Mouse (Mus musculus) midbrain, embryonic 13.5 days (tissue): ENCODE results near the gene Runx2. TPM values are rescaled to one million over a fixed set of nuclear protein-coding genes. Genes with fewer than 3 reads are reported as not detected.

ENCODE experiments used
- ATAC-seq: fragments of 200-750 bp; cut with Nextera tagmentation; 2 replicates; pipeline ENCODE4 v1.8.0; 2017; ENCODE audit warnings: mild to moderate bottlenecking, moderate TSS enrichment, moderate library complexity
- H3K27ac ChIP-seq: fragments of 300-500 bp; sonication (generic); 2 replicates; pipeline ENCODE4 v1.5.1; 2015; ENCODE audit warnings: inconsistent platforms, mild to moderate bottlenecking, moderate library complexity
- H3K27me3 ChIP-seq: fragments of 300-500 bp; sonication (generic); 2 replicates; pipeline ENCODE4 v1.6.1; 2015; ENCODE audit warnings: mild to moderate bottlenecking, inconsistent platforms
- H3K36me3 ChIP-seq: fragments of 300-500 bp; sonication (generic); 2 replicates; pipeline ENCODE4 v1.6.1; 2015; ENCODE audit warnings: mild to moderate bottlenecking, inconsistent platforms
- H3K4me1 ChIP-seq: fragments of 300-500 bp; sonication (generic); replicated peaks from 2 replicates; pipeline ENCODE4 v1.6.1; 2015; ENCODE audit warnings: inconsistent platforms
- H3K4me2 ChIP-seq: fragments of 300-500 bp; sonication (generic); replicated peaks from 2 replicates; pipeline ENCODE4 v1.6.1; 2015; ENCODE audit warnings: moderate library complexity, mild to moderate bottlenecking, inconsistent platforms
- H3K4me3 ChIP-seq: fragments of 300-500 bp; sonication (generic); replicated peaks from 2 replicates; pipeline ENCODE4 v1.5.1; 2015; ENCODE audit warnings: mild to moderate bottlenecking, inconsistent platforms
- H3K9ac ChIP-seq: fragments of 300-500 bp; sonication (generic); replicated peaks from 2 replicates; pipeline ENCODE4 v1.6.1; 2015; ENCODE audit warnings: mild to moderate bottlenecking, inconsistent platforms
- H3K9me3 ChIP-seq: fragments of 300-500 bp; sonication (generic); 2 replicates; pipeline ENCODE4 v1.6.1; 2016; ENCODE audit warnings: mild to moderate bottlenecking, inconsistent platforms
- WGBS: fragments of 180-500 bp; shearing (Covaris S2); methylation state at CpG from one replicate; pipeline ENCODE4 v1.1.7; 2015; 5-methylcytosine and 5-hydroxymethylcytosine counted together
- polyA plus RNA-seq: library from polyadenylated mRNA; unstranded; fragments of >200 nt; fragmentation: Nextera tagmentation; extraction: Ambion mirVana; gene quantifications from 2 replicates; pipeline ENCODE4 v1.2.1, GENCODE M21; 2015

Gene Runx2
- polyA plus RNA-seq, 1 experiment from 2014 or later: 0.77 TPM

DNA sequence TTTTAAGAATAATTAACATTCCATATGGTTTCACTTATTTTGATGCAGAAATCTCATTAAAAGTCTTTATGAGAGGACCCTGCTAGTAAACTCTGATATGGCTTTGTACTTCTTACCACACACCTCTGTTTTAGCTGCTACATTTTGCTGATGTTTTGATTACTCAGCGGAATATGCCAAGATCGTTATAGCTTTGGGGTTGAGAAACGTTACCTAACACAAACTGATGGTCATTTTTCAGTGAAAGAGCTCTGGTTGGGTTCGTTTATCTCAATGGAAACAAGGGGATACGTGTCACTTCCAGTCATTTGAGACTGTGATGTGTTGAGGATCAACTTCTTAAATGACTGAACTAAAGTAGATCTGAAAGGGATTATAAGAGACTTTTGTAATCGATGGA, 203.8 kb downstream of the Runx2 start:
- no peak overlapping the region for H3K4me3 ChIP-seq
- 0 out of 2 replicates have a peak, but pooled peaks cover 2% of the 10 kb centered on the region for H3K4me1 ChIP-seq
- WGBS: 73% methylated on average over 6 of the region's 6 CpGs
- H3K36me3 ChIP-seq: no peaks in the 10 kb centered on the region
- H3K27ac ChIP-seq: no peak overlapping the region
- no peak overlapping the region for H3K9ac ChIP-seq
- no peaks in the 10 kb centered on the region for H3K27me3 ChIP-seq
- H3K9me3 ChIP-seq: no peaks in the 10 kb centered on the region
- no peak for ATAC-seq
- H3K4me2 ChIP-seq: no peak overlapping the region

DNA sequence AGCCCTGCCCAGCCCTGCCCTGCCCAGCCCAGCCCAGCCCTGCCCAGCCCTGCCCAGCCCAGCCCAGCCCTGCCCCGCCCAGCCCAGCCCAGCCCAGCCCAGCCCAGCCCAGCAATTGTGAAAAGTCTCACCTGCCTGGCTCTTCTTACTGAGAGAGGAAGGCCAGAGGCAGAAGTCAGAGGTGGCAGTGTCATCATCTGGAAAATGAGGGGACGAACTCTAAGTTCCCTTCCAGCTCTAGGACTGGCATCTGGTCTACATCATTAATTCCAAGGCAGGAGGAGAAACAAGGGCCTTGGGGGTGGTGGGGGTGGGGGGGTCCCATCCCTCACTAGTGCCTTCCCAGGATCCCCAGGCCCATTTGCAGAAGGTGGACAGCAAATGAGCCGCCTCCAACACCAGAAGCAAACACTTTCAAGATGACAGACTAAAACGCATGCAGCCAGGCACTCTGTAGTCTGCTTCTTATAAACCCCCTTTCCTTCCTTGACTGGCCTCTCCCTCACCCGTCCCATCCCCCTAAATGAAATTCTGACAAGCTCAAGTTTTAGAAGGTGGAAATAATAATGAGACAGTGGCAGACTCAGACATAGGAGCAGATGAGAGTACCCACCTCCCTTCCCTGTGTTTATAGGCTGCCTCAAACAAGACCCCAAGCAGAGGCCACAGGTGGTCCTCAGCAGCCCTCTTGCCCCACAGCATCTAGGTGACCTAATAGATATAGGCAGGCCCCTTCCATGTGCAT, 204.5 kb downstream of the Runx2 start:
- H3K27ac ChIP-seq: no peak overlapping the region
- no peaks in the 10 kb centered on the region for H3K36me3 ChIP-seq
- 0 out of 2 replicates have a peak, but pooled peaks cover 2% of the 10 kb centered on the region for H3K4me1 ChIP-seq
- no peaks in the 10 kb centered on the region for H3K9me3 ChIP-seq
- H3K4me2 ChIP-seq: no peak overlapping the region
- ATAC-seq: no peak
- no peak overlapping the region for H3K9ac ChIP-seq
- no peaks in the 10 kb centered on the region for H3K27me3 ChIP-seq
- H3K4me3 ChIP-seq: no peak overlapping the region
- WGBS: 70% methylated on average over 4 of the region's 5 CpGs

DNA sequence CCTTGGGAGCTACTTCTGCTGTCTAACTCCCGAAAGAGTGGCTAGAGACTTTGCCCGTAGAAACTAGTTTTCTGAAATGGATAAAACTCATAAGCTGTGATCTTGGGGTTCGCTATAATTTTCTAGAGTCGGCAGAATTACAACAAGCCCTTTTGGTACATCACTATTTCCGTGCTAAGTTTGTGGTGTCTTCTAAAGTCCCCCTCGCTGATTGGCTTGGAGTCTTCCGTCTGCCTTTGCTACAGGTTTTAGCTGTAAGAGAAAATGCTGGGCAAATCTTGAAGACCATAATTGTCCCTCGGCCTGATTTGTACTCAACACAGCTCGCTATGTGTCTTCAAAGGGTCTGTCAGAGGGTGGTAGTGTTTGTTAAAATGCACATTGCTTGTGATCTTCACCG, 205.2 kb downstream of the Runx2 start:
- no peak for ATAC-seq
- WGBS: 90% methylated on average over 10 of the region's 10 CpGs

DNA sequence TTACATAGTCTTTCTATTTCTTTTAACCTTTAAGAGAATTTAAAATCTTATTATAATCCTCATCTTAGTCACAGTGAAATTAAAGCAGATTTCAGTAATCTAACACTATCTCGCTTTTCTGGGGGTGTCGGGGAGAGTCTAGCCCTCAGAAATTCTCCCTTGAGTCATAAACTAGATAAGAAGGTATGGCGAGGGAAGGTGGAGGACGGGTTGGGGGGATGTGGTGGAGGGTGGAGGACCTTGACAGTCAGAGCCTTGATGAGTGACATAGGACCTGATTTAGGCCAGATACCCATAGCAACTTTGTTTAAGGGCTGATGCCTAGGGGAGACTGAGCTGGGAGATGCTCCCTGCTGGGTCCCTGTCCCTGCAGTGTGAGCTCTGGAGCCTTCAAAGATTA, 205.7 kb downstream of the Runx2 start:
- Histone ChIP-seq H3K27me3 (no peaks in the 10 kb centered on the region), H3K36me3 (no peaks in the 10 kb centered on the region), H3K9ac (no peak overlapping the region), H3K27ac (no peak overlapping the region), H3K4me3 (no peak overlapping the region), H3K9me3 (no peaks in the 10 kb centered on the region), H3K4me2 (no peak overlapping the region), H3K4me1 (no peaks in the 10 kb centered on the region)
- WGBS: 85% methylated on average over 4 of the region's 4 CpGs
- no peak for ATAC-seq

More for the DNA sequence above, 205.2 kb downstream of the Runx2 start:
- Histone ChIP-seq H3K4me1 (0 out of 2 replicates have a peak, but pooled peaks cover under 1% of the 10 kb centered on the region), H3K36me3 (no peaks in the 10 kb centered on the region), H3K27ac (no peak overlapping the region), H3K27me3 (no peaks in the 10 kb centered on the region), H3K9me3 (no peaks in the 10 kb centered on the region), H3K9ac (no peak overlapping the region), H3K4me2 (no peak overlapping the region), H3K4me3 (no peak overlapping the region)

DNA sequence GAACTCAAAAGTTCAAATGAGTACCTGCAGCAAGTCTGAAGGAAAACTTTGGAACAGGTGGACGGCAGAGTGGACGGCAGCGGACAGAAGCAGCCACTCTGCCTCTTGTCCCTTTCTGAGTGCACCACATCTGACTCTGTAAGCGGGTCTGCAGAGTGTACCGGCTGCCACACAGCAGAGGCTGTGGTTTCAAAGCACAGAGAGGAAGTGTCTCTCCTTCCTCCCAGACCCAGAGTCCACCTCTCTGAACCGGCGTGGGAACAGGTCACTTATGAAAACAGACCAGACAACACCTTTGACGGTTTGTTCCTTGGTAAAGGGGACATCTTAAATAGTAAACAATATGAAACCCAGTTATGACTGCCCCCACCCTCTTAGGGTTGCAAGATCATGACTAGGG, 207.2 kb downstream of the Runx2 start:
- no peaks in the 10 kb centered on the region for H3K27me3 ChIP-seq
- H3K27ac ChIP-seq: no peak overlapping the region
- no peaks in the 10 kb centered on the region for H3K36me3 ChIP-seq
- no peak overlapping the region for H3K4me3 ChIP-seq
- no peak for ATAC-seq
- H3K9me3 ChIP-seq: no peaks in the 10 kb centered on the region
- no peak overlapping the region for H3K4me2 ChIP-seq
- no peak overlapping the region for H3K9ac ChIP-seq
- no peaks in the 10 kb centered on the region for H3K4me1 ChIP-seq
- WGBS: 94% methylated on average over 8 of the region's 8 CpGs

DNA sequence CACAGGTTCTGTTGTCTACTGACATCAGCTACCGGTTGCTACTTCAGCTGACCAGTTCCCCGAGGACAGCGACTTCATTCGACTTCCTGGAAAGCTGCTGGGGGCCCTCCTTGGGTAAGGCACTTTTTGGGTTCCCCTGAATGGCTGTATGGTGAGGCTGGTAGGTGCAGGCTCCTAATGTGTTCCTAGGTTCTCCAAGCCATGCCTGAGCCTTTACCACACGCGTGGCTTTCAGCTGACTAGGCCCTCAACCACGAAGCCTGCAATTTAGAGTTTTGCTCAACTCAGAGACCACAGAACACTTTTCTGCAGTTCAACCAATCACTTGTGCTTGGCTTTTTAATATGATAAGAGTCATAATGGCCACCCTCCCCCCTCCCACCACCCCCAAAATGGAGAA, 208.4 kb downstream of the Runx2 start:
- no peaks in the 10 kb centered on the region for H3K27me3 ChIP-seq
- WGBS: 91% methylated on average over 7 of the region's 7 CpGs
- ATAC-seq: no peak

DNA sequence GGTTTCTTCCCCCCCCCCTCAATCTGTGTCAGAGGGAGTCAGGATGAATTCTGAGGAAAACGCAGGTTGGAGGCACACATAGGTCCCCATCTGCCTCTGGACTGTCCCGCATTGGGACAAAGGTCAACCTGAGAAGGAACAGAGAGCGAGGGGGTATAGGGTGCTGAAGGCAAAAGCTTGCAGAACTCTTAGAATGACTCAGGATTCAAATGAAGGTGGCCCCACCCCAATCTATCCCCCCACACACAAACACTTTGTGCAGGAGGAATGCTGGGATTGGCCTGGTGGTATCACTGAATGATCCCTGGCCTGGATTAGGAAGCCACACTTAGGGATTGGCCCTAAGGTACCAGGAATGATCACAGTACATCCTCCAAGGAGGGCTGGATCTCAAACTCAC, 208.8 kb downstream of the Runx2 start:
- Histone ChIP-seq H3K4me1 (no peaks in the 10 kb centered on the region), H3K4me2 (no peak overlapping the region), H3K4me3 (no peak overlapping the region), H3K36me3 (no peaks in the 10 kb centered on the region), H3K27me3 (no peaks in the 10 kb centered on the region), H3K9ac (no peak overlapping the region), H3K9me3 (no peaks in the 10 kb centered on the region), H3K27ac (no peak overlapping the region)
- ATAC-seq: no peak
- WGBS: 92% methylated on average over 3 of the region's 3 CpGs

More for the DNA sequence above, 208.4 kb downstream of the Runx2 start:
- Histone ChIP-seq H3K9me3 (no peaks in the 10 kb centered on the region), H3K36me3 (no peaks in the 10 kb centered on the region), H3K4me1 (no peaks in the 10 kb centered on the region), H3K27ac (no peak overlapping the region), H3K4me3 (no peak overlapping the region), H3K4me2 (no peak overlapping the region), H3K9ac (no peak overlapping the region)

DNA sequence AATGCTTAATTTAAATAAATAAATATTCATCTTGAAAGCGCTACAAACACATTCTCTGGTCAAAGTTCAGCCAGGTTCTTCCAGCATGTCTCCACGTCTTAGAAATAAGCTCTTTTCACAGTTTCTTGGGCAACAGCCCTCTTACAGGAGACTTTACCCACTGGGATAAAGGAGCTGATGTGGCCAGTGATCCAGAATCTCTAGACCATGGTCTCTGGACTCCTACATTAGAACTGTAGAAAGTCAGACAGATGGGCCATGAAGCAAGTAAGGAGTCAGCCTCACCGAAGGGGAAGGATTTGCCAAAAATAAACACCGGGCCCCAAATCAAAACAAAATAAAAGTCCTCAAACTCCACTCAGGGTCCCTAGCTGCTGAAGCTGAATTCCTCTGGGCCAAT, 211.4 kb downstream of the Runx2 start:
- ATAC-seq: no peak
- Histone ChIP-seq H3K9ac (no peak overlapping the region), H3K27ac (no peak overlapping the region), H3K36me3 (no peaks in the 10 kb centered on the region), H3K9me3 (no peaks in the 10 kb centered on the region), H3K4me1 (no peaks in the 10 kb centered on the region; the same call in 1 of the 2 replicates), H3K4me3 (no peak overlapping the region), H3K4me2 (no peak overlapping the region), H3K27me3 (no peaks in the 10 kb centered on the region)
- 69% methylated on average over 4 of the region's 4 CpGs for WGBS

DNA sequence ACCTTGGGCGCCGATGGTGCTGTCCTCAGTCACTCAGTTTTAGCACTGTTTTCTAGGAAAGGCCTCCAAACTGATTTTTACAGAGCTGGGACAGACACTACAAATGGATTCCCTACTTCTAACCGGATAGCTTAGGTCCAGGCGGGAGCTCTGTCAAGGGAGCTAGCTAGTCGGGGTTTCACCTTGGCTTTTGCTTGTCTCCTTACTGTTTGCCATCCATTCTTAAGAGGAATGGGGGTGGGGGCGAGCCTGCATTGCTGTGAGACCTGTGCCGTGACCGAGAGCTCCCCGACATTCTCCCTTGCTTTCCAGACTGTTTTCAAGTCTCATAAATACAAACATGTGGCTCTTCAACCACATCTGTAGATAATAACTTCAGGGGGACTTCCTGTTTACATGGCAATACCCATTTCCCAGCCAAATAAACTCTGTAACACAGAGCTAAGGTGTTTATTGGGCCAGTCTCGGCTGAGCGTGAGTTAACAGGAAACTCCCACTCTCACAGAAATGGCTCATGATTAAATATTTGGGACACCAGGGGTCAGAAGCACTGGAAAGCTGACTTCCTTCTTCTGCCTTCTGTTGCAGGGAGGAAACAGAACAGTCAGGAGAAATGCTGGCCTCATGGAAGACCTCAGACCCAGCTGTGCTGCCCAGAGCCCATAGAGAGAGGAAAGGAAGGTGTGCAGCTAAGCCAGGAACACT, 213.1 kb downstream of the Runx2 start:
- no peak overlapping the region for H3K4me3 ChIP-seq
- no peak overlapping the region for H3K4me2 ChIP-seq
- WGBS: 86% methylated on average over 11 of the region's 11 CpGs
- no peak overlapping the region for H3K27ac ChIP-seq
- no peaks in the 10 kb centered on the region for H3K36me3 ChIP-seq
- H3K4me1 ChIP-seq: no peaks in the 10 kb centered on the region; the same call in 1 of the 2 replicates
- no peak overlapping the region for H3K9ac ChIP-seq
- no peaks in the 10 kb centered on the region for H3K27me3 ChIP-seq
- no peak for ATAC-seq
- H3K9me3 ChIP-seq: no peaks in the 10 kb centered on the region

DNA sequence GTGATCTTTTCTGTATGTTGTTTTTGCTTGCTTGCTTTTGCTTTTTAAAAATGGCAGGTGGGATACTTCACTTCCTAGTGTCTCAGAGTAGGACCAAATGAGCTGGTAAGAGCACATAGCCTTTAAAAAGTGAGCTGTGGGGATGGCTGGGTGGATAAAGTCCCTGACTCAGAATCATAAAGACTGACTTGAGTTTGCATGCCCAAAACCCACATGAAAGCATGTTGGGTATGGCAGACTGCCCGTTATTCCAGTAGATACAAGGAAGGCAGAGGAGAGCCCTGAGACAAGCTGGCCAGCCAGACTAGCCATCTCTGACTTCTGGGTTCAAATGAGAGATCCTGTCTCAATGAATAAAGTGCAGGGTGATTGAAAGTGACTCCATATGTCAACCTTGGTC, 214.7 kb downstream of the Runx2 start:
- no peak overlapping the region for H3K27ac ChIP-seq
- WGBS: 89% methylated on average over 1 of the region's 1 CpGs
- H3K9me3 ChIP-seq: no peaks in the 10 kb centered on the region
- H3K27me3 ChIP-seq: no peaks in the 10 kb centered on the region
- no peak overlapping the region for H3K4me2 ChIP-seq
- no peaks in the 10 kb centered on the region; the same call in 1 of the 2 replicates for H3K4me1 ChIP-seq
- no peak for ATAC-seq
- H3K4me3 ChIP-seq: no peak overlapping the region
- no peak overlapping the region for H3K9ac ChIP-seq
- no peaks in the 10 kb centered on the region for H3K36me3 ChIP-seq

DNA sequence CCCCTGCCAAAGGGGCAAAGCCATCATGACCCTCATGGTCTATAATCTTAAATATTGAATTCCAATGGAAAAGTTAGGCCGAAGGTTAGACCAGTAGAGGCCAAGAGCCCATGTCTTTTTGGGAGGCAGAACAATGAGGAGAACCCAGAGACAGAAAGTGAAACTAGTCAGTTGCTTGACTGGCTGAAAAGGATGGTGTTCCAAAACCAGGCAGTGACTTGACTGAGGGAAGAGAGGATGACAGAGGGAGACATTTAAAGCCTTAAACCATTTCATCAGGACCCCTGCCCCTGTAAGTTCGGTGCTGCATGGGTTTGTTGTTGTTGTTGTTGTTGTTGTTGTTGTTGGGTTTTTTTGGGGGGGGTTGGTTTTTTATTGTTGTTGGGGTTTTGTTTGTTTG, 215.5 kb downstream of the Runx2 start:
- Histone ChIP-seq H3K27me3 (no peaks in the 10 kb centered on the region), H3K4me2 (no peak overlapping the region), H3K9ac (no peak overlapping the region), H3K4me1 (no peaks in the 10 kb centered on the region; the same call in 1 of the 2 replicates), H3K9me3 (no peaks in the 10 kb centered on the region), H3K27ac (no peak overlapping the region), H3K36me3 (no peaks in the 10 kb centered on the region), H3K4me3 (no peak overlapping the region)
- 92% methylated on average over 2 of the region's 2 CpGs for WGBS
- no peak for ATAC-seq

DNA sequence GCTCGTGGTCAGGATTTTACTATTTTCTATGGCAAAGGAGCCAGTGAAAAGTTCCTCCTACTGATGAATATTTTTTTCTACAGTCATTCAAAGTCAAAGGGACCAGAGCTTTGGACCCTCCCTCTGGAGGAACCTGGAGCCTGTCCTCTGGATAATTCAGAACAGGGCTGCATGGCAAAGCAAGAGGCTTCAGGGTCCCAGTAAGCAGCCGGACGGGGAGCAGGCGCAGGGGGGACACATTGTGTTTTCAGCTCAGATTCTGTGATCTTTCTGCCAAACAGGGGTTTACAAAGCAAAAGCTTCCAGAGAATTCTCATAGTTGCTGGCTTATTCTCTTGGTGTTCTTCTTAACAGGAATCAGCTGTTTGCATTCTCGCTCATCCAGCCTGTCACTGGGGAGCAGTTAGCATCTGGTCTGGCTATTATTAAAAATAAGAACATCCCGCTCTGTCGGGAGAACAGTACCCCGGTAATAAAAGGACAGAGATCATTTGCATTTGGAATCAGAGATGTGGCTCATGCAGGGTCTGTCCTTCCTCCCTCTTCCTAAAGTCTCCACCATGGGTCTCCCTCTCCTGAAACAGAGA, 216.6 kb downstream of the Runx2 start:
- H3K9ac ChIP-seq: no peak overlapping the region

More for the DNA sequence above, 216.6 kb downstream of the Runx2 start:
- Histone ChIP-seq H3K4me1 (no peaks in the 10 kb centered on the region; the same call in 1 of the 2 replicates), H3K9me3 (no peaks in the 10 kb centered on the region), H3K4me3 (no peak overlapping the region), H3K36me3 (no peaks in the 10 kb centered on the region), H3K4me2 (no peak overlapping the region), H3K27ac (no peak overlapping the region), H3K27me3 (no peaks in the 10 kb centered on the region)
- whole genome bisulfite sequencing: 53% methylated on average over 8 of the region's 8 CpGs
- no peak for ATAC-seq
